Mouse (Mus musculus) liver, embryonic 16.5 days (tissue): ENCODE measurements around the gene Rnf31. TPM values are rescaled to one million over a fixed set of nuclear protein-coding genes. Genes with fewer than 3 reads are reported as not detected.
A peak's percentile ranks its signal among the peaks of the same experiment; 100 is the strongest.

Experiments used
- ATAC-seq: fragments of 200-750 bp; cut with Nextera tagmentation; 2 replicates; pipeline ENCODE4 v1.8.0; 2017; ENCODE audit warnings: low read depth, mild to moderate bottlenecking, moderate number of reproducible peaks, moderate library complexity
- H3K27ac ChIP-seq: fragments of 300-500 bp; sonication (generic); 2 replicates; pipeline ENCODE4 v1.5.1; 2014; ENCODE audit warnings: mild to moderate bottlenecking, low read length
- H3K27me3 ChIP-seq: fragments of 300-500 bp; sonication (generic); 2 replicates; pipeline ENCODE4 v1.6.1; 2014; ENCODE audit warnings: low read depth, low read length, mixed read lengths; ENCODE audit not compliant: control insufficient read depth, insufficient read depth
- H3K36me3 ChIP-seq: fragments of 300-500 bp; sonication (generic); 2 replicates; pipeline ENCODE4 v1.6.1; 2014; ENCODE audit warnings: mild to moderate bottlenecking; ENCODE audit not compliant: control insufficient read depth, insufficient read depth
- H3K4me1 ChIP-seq: fragments of 300-500 bp; sonication (generic); 2 replicates; pipeline ENCODE4 v1.6.1; 2014; ENCODE audit warnings: low read depth, low read length, mixed read lengths; ENCODE audit not compliant: control insufficient read depth
- H3K4me2 ChIP-seq: fragments of 300-500 bp; sonication (generic); 2 replicates; pipeline ENCODE4 v1.6.1; 2014; ENCODE audit warnings: low read depth, low read length, mixed read lengths
- H3K4me3 ChIP-seq: fragments of 300-500 bp; sonication (generic); 2 replicates; pipeline ENCODE4 v1.5.1; 2014; ENCODE audit warnings: low read depth, mild to moderate bottlenecking, low read length
- H3K9ac ChIP-seq: fragments of 300-500 bp; sonication (generic); 2 replicates; pipeline ENCODE4 v1.6.1; 2014; ENCODE audit warnings: low read depth, low read length
- H3K9me3 ChIP-seq: fragments of 300-500 bp; sonication (generic); replicated peaks from 2 replicates; pipeline ENCODE4 v1.6.1; 2016; ENCODE audit warnings: low read length; ENCODE audit not compliant: control insufficient read depth
- WGBS: fragments of 180-500 bp; shearing (Covaris S2); extraction: QIAGEN DNeasy Blood & Tissue Kit; methylation state at CpG from one replicate; pipeline ENCODE4 v1.1.7; 2014; ENCODE audit not compliant: insufficient replicate concordance; 5-methylcytosine and 5-hydroxymethylcytosine counted together
- polyA plus RNA-seq: library from polyadenylated mRNA; unstranded; fragments of >200 nt; fragmentation: Nextera tagmentation; extraction: Ambion mirVana; gene quantifications from 2 replicates; pipeline ENCODE4 v1.2.1, GENCODE M21; 2015

The Rnf31 gene
- polyA plus RNA-seq, 1 experiment from 2014 or later, result 9.7 TPM

- Histone ChIP-seq H3K27ac (no peak overlapping the region), H3K36me3 (peaks cover 31% of the 10 kb centered on the region), H3K4me3 (no peak overlapping the region), H3K27me3 (no peaks in the 10 kb centered on the region), H3K4me2 (no peak overlapping the region), H3K4me1 (peaks cover 9% of the 10 kb centered on the region), H3K9ac (no peak overlapping the region), H3K9me3 (no peaks in the 10 kb centered on the region)
- 69% methylated on average over 2 of the region's 2 CpGs for WGBS
- ATAC-seq, result no peak
Measured at GRCm38 (mm10) chr14:55570588-55570987, 20.9 kb upstream of the Rnf31 start.

GRCm38 (mm10) chr14:55571760-55572159 is 19.7 kb upstream of the Rnf31 start:
- Histone ChIP-seq H3K27ac (peak overlapping the region; percentile 23), H3K4me2 (no peak overlapping the region), H3K27me3 (no peaks in the 10 kb centered on the region), H3K9me3 (no peaks in the 10 kb centered on the region), H3K36me3 (peaks cover 19% of the 10 kb centered on the region), H3K4me3 (no peak overlapping the region), H3K9ac (no peak overlapping the region), H3K4me1 (peaks cover 13% of the 10 kb centered on the region)
- ATAC-seq, result no peak

DNA sequence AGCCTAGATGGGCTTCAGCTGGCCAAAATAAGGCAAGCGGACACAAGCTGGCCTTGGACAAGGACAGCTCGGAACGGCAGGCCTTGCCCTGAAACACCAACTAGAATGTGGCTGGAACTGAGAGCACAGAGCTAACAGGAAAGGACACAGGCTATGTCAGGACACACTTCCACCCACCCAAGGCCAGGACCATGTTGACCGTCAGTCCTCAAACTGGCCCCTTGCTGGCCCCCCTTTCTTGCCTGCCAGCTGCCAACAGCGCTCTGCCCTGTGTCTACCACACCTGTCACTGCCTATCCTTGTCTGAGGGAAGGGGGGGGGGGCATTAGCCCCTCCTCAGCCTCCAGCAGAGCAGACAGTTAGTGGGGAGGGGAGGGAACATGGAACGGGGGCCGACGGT is 16.2 kb upstream of the Rnf31 start, which contains the start of gene Fitm1:
Gene Fitm1, plus strand, starts transcription at position 316 of the 400 bp plus-strand sequence.
- Histone ChIP-seq H3K9me3 (no peaks in the 10 kb centered on the region), H3K27me3 (no peaks in the 10 kb centered on the region), H3K36me3 (no peaks in the 10 kb centered on the region), H3K4me1 (peaks cover 35% of the 10 kb centered on the region), H3K9ac (no peak within 1 kb of the TSS), H3K4me2 (no peak within 1 kb of the TSS), H3K27ac (no peak within 1 kb of the TSS), H3K4me3 (no peak within 1 kb of the TSS)
- WGBS, result 64% methylated on average over 8 of the region's 8 CpGs
- ATAC-seq, result no peak

GRCm38 (mm10) chr14:55575711-55576110 is 15.8 kb upstream of the Rnf31 start:
- H3K4me2 ChIP-seq, result no peak overlapping the region
- no peak overlapping the region for H3K9ac ChIP-seq
- H3K4me1 ChIP-seq, result peaks cover 35% of the 10 kb centered on the region

DNA sequence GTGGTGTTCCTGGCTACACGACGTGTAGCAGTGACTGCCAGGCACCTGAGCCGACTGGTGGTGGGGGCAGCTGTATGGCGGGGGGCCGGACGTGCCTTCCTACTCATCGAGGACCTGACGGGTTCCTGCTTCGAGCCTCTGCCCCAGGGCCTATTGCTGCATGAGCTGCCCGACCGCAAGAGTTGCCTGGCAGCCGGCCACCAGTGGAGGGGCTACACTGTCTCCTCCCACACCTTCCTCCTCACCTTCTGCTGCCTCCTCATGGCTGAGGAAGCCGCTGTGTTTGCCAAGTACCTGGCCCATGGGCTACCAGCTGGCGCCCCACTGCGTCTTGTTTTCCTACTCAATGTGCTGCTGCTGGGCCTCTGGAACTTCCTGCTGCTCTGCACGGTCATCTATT is 15.1 kb upstream of the Rnf31 start:
- H3K9ac ChIP-seq, result no peak overlapping the region

More at GRCm38 (mm10) chr14:55575711-55576110, 15.8 kb upstream of the Rnf31 start:
- Histone ChIP-seq H3K4me3 (no peak overlapping the region), H3K9me3 (no peaks in the 10 kb centered on the region), H3K36me3 (0 out of 2 replicates have a peak, but pooled peaks cover 2% of the 10 kb centered on the region), H3K27ac (no peak overlapping the region), H3K27me3 (no peaks in the 10 kb centered on the region)
- WGBS, result 59% methylated on average over 13 of the region's 13 CpGs
- no peak for ATAC-seq

DNA sequence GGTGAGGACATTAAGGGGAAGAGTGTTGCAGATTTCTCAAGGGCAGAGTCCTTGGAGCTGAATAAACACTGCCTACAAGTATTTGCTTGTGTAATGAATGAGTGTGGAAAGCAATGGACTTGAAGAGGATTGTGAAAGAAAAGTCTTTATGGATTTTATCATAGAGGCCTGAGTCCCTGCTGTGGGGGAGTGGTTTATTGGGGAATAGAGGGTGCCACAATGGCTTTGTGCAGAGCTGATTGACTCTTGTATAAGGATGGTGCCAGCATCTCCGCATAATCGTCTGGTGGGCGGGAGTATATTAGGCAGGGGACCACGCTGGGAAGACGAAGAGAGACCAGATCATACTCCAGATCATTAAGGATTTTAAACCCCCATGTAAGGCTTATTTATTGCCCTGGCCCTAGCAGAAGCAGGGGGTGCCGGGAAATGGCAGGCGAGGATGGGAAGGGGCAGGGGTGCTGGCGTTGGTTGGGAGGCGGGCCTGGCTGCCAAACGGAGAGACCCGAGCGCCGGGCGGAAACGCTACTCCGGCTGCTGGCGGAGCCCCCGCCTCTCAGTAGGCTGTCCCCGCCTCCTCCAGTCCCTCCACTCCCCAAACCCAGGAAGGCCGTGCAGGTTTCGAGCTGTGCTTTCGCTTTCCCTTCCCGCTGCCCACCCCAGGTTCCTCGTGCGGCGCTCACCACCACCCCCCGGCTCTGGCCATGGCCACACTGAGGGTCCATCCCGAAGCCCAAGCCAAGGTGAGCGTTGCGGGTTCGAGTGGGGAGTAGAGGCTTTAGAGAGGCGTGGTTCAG is 13.4 kb upstream of the Rnf31 start, which contains the start of gene Psme1:
Gene Psme1, plus strand, starts transcription at position 253 of the 797 bp plus-strand sequence.
- Histone ChIP-seq H3K4me1 (peaks cover 25% of the 10 kb centered on the region), H3K9ac (peak within 1 kb of the TSS; percentile 80), H3K9me3 (no peaks in the 10 kb centered on the region), H3K27ac (peak within 1 kb of the TSS; percentile 83), H3K4me3 (peak within 1 kb of the TSS; percentile 70), H3K4me2 (peak within 1 kb of the TSS; percentile 80), H3K36me3 (0 out of 2 replicates have a peak, but pooled peaks cover 3% of the 10 kb centered on the region), H3K27me3 (no peaks in the 10 kb centered on the region)
- WGBS, result under 1% methylated on average over 32 of the region's 32 CpGs
- ATAC-seq, result peak; percentile 86

More for the DNA sequence above, 15.1 kb upstream of the Rnf31 start:
- Histone ChIP-seq H3K4me3 (no peak overlapping the region), H3K4me2 (no peak overlapping the region), H3K4me1 (peaks cover 35% of the 10 kb centered on the region), H3K36me3 (0 out of 2 replicates have a peak, but pooled peaks cover 3% of the 10 kb centered on the region), H3K9me3 (no peaks in the 10 kb centered on the region), H3K27me3 (no peaks in the 10 kb centered on the region), H3K27ac (no peak overlapping the region)
- WGBS, result 80% methylated on average over 16 of the region's 16 CpGs
- ATAC-seq, result no peak

DNA sequence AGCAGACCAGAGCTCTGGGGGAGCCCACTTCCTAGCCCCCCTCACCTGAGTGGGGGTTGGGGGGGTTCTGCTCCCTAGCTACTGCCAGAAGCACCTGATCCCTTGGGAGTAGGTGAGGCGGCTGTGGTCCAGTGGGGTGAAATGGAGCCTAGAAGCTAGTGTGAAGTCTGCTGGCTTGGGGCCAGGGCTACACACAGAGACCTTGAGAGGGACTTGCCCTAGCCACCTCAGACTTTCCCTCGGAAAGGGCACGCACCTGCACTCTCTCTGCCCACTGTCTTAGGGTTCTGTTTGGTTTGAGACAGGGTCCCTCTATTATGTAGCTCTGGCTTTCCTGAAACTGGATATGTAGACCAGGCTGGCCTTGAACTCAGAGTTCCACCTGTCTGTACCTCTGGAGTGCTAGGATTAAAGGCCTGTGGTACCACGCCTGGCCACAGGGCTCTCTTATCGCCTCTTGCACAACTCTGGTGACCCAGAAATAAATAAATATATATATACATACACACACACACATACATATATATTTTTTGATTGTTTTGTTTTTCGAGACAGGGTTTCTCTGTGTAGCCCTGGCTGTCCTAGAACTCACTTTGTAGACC is 12.7 kb upstream of the Rnf31 start:
- no peaks in the 10 kb centered on the region for H3K27me3 ChIP-seq
- 10% methylated on average over 6 of the region's 6 CpGs for WGBS
- H3K4me1 ChIP-seq, result peaks cover 30% of the 10 kb centered on the region
- H3K9me3 ChIP-seq, result no peaks in the 10 kb centered on the region
- H3K36me3 ChIP-seq, result 0 out of 2 replicates have a peak, but pooled peaks cover 3% of the 10 kb centered on the region
- peak overlapping the region; percentile 83 for H3K27ac ChIP-seq
- peak overlapping the region; percentile 80 for H3K4me2 ChIP-seq
- peak overlapping the region; percentile 80 for H3K9ac ChIP-seq
- ATAC-seq, result peak; percentile 54
- peak overlapping the region; percentile 70 for H3K4me3 ChIP-seq

- 83% methylated on average over 23 of the region's 23 CpGs for WGBS
- Histone ChIP-seq H3K4me3 (no peak overlapping the region), H3K4me2 (peak overlapping the region; percentile 80; the same call in 1 of the 2 replicates), H3K9me3 (no peaks in the 10 kb centered on the region), H3K36me3 (0 out of 2 replicates have a peak, but pooled peaks cover 3% of the 10 kb centered on the region), H3K27ac (peak overlapping the region; percentile 26; the same call in 1 of the 2 replicates), H3K9ac (no peak overlapping the region; the same call in 1 of the 2 replicates), H3K4me1 (peaks cover 41% of the 10 kb centered on the region), H3K27me3 (no peaks in the 10 kb centered on the region)
- ATAC-seq, result no peak
Measured at GRCm38 (mm10) chr14:55579511-55580496, 11.7 kb upstream of the Rnf31 start.
